Mouse (Mus musculus): ENCODE results near the gene Ninj1. TPM values are rescaled to one million over a fixed set of nuclear protein-coding genes. Genes with fewer than 3 reads are reported as not detected.
A peak's percentile ranks its signal among the peaks of the same experiment; 100 is the strongest.

The Ninj1 gene
- total RNA-seq, 1 experiment from 2014 or later = 64.2 TPM

DNA sequence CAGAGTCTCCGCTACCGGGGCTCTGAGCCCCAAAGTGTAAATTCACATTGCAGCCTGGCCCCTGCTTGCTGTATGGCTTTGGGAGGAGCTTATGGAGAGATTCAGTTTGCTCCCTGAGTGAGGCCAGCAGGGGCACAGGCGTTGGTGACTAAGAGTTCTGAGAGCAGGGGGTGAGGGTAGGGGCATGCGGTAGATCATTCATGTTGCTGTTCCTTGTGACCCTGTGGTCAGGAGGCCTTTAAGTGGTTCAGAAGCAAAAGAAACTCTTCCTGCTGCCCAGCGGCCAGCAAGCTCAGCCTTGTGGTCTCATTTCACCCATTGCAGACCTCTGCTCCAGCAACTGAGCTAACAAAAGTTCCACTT is 4.4 kb downstream of the Ninj1 start:
- no peak for ATAC-seq (ENCODE audit: extremely low read depth, insufficient number of reproducible peaks, low FRiP score, poor library complexity, severe bottlenecking)

GRCm38 (mm10) chr13:49192156-49192855 is 5.0 kb downstream of the Ninj1 start:
- no peak for ATAC-seq (ENCODE audit: extremely low read depth, insufficient number of reproducible peaks, low FRiP score, poor library complexity, severe bottlenecking)

DNA sequence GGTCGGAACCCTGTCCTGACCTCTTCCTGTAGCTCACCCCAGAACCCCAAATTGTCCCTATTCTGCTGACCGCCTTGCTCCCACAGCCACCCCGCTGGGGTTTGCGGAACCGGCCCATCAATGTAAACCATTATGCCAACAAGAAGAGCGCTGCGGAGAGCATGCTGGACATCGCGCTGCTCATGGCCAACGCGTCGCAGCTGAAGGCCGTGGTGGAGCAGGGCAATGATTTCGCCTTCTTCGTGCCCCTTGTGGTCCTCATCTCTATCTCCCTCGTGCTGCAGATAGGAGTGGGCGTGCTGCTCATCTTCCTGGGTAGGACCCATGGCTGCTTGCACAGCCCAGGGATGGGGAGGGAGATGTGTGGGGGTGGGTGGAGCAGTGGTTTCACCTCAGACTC is 6.4 kb downstream of the Ninj1 start:
- no peak for ATAC-seq (ENCODE audit: extremely low read depth, insufficient number of reproducible peaks, low FRiP score, poor library complexity, severe bottlenecking)

- no peak for ATAC-seq (ENCODE audit: extremely low read depth, insufficient number of reproducible peaks, low FRiP score, poor library complexity, severe bottlenecking)
Observed at GRCm38 (mm10) chr13:49194811-49195210, 7.5 kb downstream of the Ninj1 start.

DNA sequence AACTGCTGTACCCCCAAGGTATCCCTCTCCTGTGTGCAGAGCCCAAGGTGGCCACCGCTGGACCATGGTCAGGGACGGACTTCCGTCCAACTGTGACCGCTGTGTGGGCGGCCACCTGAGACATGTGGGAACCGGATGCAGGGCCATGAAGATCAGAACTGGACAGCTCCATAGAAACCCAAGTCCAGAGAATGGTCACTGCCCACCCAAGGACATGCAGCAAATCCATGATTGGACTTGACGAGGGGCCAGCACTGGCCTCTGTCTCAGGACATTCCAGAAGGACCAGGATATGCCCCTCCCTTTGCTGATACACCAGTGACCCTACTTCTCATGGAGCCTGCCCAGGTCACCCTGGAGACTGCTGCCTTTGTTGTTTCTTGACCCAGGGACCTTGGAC is 8.4 kb downstream of the Ninj1 start:
- no peak for ATAC-seq (ENCODE audit: extremely low read depth, insufficient number of reproducible peaks, low FRiP score, poor library complexity, severe bottlenecking)

DNA sequence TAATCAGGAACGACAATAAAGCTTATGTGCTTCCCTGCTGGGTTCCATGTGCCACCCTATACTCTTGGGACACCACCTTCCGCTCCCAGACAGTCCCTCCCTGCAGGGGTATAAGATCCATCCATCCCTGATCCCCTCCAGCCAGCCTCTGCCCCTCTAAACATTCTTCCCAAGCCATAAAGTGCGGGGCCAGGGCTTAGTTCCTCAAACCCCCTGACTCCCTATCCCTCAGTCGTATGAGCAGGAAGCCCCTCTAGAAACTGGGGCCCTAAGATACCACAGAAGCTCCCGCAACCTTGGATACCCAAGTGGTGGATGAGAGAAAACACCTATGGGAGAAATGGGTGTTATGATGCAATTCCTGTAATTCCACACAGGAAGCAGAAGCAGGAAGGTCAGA is 8.9 kb downstream of the Ninj1 start:
- no peak for ATAC-seq (ENCODE audit: extremely low read depth, insufficient number of reproducible peaks, low FRiP score, poor library complexity, severe bottlenecking)

GRCm38 (mm10) chr13:49196766-49197165 is 9.5 kb downstream of the Ninj1 start:
- peak; percentile 43 for ATAC-seq (ENCODE audit: extremely low read depth, insufficient number of reproducible peaks, low FRiP score, poor library complexity, severe bottlenecking)

DNA sequence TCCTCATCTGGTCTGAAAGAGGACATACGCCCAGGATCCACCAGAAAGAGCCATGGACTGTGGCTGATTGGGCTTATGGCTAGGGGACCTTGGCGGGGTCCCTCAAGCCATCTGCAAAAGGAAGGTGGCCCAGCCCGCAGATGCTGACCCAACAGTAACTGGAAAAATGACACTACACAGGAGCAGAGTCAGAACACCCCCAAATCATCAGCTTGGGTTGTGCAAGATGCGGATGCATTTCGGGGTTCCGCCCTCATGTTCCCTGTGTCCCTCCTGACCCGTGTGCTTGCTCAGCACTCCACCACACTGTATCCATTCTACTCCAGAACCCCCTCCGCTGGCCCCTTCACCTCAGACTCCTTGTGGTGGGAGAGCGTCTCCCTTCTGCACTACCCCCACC is 11.4 kb downstream of the Ninj1 start:
- ATAC-seq (ENCODE audit: extremely low read depth, insufficient number of reproducible peaks, low FRiP score, poor library complexity, severe bottlenecking) = no peak

DNA sequence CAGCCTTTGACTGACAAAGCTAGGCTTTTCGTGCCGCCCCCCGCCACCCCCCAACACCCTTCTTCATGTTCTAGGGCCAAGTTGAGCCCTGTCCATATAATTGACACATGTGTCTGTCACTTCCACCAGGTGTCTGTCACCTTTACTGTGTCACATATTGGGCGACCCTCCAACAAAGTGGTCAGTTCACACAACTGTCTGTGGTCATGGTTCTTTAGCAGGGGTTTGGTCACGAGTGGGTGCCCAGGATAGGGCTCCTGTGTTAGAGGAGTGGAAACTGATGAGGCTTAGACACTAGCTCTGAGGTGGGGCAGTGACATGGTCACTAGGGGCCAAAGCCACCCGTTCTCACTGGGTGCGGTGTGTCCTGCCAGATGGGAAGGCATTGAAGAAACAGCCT is 12.6 kb downstream of the Ninj1 start:
- no peak for ATAC-seq (ENCODE audit: extremely low read depth, insufficient number of reproducible peaks, low FRiP score, poor library complexity, severe bottlenecking)

GRCm38 (mm10) chr13:49200688-49201087 is 13.4 kb downstream of the Ninj1 start:
- ATAC-seq (ENCODE audit: extremely low read depth, insufficient number of reproducible peaks, low FRiP score, poor library complexity, severe bottlenecking) = peak; percentile 59

GRCm38 (mm10) chr13:49202556-49202955 is 15.3 kb downstream of the Ninj1 start:
- ATAC-seq (ENCODE audit: extremely low read depth, insufficient number of reproducible peaks, low FRiP score, poor library complexity, severe bottlenecking) = no peak

DNA sequence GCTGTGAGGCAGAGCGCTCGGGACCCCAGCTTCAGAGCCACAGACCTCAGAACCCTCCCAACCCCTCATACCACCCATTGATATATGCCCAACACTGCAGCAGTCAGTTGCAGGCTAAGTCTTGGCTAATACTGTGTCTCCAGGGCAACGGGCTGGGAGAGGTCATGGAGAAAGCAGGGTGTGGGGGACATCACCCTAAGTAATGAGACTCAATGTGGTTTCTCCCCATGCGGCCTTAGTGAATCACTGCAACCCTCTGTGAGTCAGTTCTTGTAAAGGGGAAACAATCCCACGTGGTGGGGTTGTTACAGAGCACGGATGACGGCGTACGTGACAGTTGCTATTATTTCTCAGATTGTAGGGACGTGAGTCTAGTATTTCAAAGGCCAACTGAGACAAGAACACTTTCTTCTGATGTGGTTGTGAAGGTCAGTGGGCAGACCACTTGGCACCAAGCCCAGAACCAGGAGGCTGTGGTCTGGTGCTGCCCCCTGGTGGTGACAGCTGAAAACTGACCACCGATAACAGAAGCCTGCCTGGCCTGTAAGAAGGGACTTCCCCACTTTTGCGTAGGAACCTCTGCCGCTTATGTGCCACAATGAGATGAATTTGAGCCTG is 18.2 kb downstream of the Ninj1 start:
- ATAC-seq (ENCODE audit: extremely low read depth, insufficient number of reproducible peaks, low FRiP score, poor library complexity, severe bottlenecking) = peak; percentile 67

DNA sequence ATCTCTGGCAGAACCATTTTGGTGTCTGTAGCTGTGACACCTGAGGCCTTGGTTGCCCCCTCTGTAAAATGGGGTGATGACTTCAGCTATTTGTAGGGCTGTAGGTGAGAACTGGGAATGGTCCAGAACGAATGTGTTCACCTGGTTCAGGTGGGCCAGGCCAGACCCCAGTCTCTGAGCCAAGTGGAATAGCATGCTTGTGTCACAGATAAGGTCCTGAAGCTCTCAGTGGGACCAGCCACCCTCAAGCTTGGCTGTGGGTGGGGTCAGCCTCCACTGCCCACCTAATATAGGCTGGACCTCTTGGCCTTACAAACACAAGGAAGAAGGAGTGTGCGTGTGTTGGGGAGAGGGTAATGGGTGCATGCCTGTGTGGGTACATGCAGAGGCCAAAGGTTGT is 19.1 kb downstream of the Ninj1 start:
- ATAC-seq (ENCODE audit: extremely low read depth, insufficient number of reproducible peaks, low FRiP score, poor library complexity, severe bottlenecking) = no peak

GRCm38 (mm10) chr13:49209306-49209705 is 22.0 kb downstream of the Ninj1 start:
- no peak for ATAC-seq (ENCODE audit: extremely low read depth, insufficient number of reproducible peaks, low FRiP score, poor library complexity, severe bottlenecking)

GRCm38 (mm10) chr13:49212711-49213500 is 25.6 kb downstream of the Ninj1 start:
- no peak for ATAC-seq (ENCODE audit: extremely low read depth, insufficient number of reproducible peaks, low FRiP score, poor library complexity, severe bottlenecking)

GRCm38 (mm10) chr13:49213531-49213932 is 26.2 kb downstream of the Ninj1 start:
- peak; percentile 70 for ATAC-seq (ENCODE audit: extremely low read depth, insufficient number of reproducible peaks, low FRiP score, poor library complexity, severe bottlenecking)

DNA sequence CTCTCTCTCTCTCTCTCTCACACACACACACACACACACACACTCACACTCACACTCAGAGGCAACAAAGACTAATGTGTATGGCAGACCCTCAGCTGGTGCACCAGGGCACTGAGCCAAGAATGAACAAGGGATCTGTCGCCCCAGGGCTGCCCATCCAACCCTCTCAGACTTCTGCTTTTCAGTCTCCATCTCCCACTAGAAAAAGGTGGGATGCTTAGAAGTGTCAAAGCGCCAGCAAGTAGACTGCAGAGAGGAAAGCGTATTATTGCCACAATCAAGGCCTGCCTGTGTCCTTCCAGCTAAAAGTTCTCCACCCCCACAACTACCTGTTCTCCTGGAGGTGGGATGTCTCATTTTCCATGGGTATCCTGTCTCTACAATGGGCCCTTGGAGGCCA is 27.2 kb downstream of the Ninj1 start:
- ATAC-seq (ENCODE audit: extremely low read depth, insufficient number of reproducible peaks, low FRiP score, poor library complexity, severe bottlenecking) = no peak

GRCm38 (mm10) chr13:49215128-49215503 is 27.8 kb downstream of the Ninj1 start:
- no peak for ATAC-seq (ENCODE audit: extremely low read depth, insufficient number of reproducible peaks, low FRiP score, poor library complexity, severe bottlenecking)

DNA sequence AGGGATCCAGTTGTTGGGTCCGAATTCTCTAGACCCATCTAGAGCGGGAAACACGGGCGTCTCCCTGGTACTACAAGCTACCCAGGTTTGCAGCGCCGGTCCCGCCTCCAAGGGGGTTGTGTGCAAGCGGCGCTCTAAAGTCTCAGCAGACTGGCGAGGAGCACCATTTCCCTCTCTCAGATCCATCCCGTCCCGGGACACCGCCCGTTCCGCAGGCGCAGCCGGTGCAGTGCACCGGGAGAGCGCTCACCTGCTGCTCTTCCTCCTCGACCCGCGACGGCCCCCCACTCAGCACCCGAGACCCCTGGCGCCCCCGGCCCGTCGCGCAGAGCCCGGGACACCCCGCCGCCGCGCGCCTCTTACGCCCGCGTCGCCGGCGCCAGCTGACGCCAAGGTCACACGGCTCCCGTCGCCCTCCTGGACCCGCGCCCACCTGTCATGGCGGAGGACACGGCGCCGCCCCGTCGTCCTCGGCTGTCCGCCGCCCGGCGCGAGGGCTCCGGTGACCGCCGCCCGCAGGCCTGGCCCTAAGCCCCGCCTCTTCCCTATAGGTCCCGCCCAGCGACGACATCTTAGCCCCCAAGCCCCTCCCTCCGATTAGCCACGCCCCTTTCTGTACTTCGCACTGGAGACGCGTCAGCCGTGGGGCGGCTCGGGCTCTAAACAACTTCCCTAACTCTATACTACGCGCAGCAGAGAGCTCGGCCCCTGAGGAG is 28.4 kb downstream of the Ninj1 start, which contains the start of gene Card19:
Gene Card19, minus strand, starts transcription at position 534 of the 716 bp plus-strand sequence.
- peak; percentile 92 for ATAC-seq (ENCODE audit: extremely low read depth, insufficient number of reproducible peaks, low FRiP score, poor library complexity, severe bottlenecking)

DNA sequence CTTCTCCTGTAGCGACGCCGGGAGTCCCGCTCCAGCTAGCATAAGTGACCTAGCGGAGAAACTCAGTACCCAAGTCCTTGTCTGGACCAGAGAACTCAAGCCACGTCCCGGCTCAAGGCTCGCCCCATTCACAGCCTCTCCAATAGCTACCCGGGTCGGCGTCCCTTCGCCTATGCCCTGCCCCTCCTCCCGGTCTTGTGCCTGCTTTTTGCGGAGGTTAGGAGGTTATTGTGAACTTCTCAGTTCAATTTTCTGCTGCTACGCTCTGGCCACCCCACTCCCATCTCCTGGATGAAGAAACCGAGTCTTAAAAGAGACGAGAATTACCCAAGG is 28.9 kb downstream of the Ninj1 start:
- ATAC-seq (ENCODE audit: extremely low read depth, insufficient number of reproducible peaks, low FRiP score, poor library complexity, severe bottlenecking) = no peak
